Mouse (Mus musculus): Measurements from ENCODE around the gene Apol9a. TPM values are rescaled to one million over a fixed set of nuclear protein-coding genes. Genes with fewer than 3 reads are reported as not detected.

The Apol9a gene
- polyA plus RNA-seq, 1 experiment from 2014 or later: 0.33 TPM

GRCm38 (mm10) chr15:77376920-77377319, 34.0 kb downstream of the Apol9a start:
- no peak overlapping the region for H3K4me3 ChIP-seq (replicated peaks; ENCODE audit: low read depth, low read length)
- no peaks in the 10 kb centered on the region for H3K9me3 ChIP-seq (replicated peaks; ENCODE audit: low read length)
- H3K9ac ChIP-seq (ENCODE audit: low read depth, low read length): no peak overlapping the region
- no peak overlapping the region for H3K4me2 ChIP-seq (ENCODE audit: low read length)
- no peak for TF ChIP-seq CTCF (IDR thresholded peaks at IDR 0.05; ENCODE audit: low read depth)
- H3K27ac ChIP-seq: no peak overlapping the region
- no peaks in the 10 kb centered on the region for H3K4me1 ChIP-seq (replicated peaks; ENCODE audit: insufficient read depth, low read length)
- DNase-seq (ENCODE audit: low spot score): no peak
- 79% methylated on average over 7 of the region's 7 CpGs for WGBS
- H3K27me3 ChIP-seq (ENCODE audit: insufficient read depth, low read length): no peaks in the 10 kb centered on the region
- ATAC-seq (replicated peaks; ENCODE audit: low FRiP score, low read depth): no peak
- no peaks in the 10 kb centered on the region for H3K36me3 ChIP-seq (ENCODE audit: insufficient read depth, low read length)

- Histone ChIP-seq H3K4me2 (ENCODE audit: low read length) (no peak overlapping the region), H3K9ac (ENCODE audit: low read depth, low read length) (no peak overlapping the region), H3K9me3 (replicated peaks; ENCODE audit: low read length) (no peaks in the 10 kb centered on the region), H3K36me3 (ENCODE audit: insufficient read depth, low read length) (no peaks in the 10 kb centered on the region), H3K27ac (no peak overlapping the region), H3K4me3 (replicated peaks; ENCODE audit: low read depth, low read length) (no peak overlapping the region), H3K4me1 (replicated peaks; ENCODE audit: insufficient read depth, low read length) (no peaks in the 10 kb centered on the region; the same call in 1 of the 2 replicates), H3K27me3 (ENCODE audit: insufficient read depth, low read length) (no peaks in the 10 kb centered on the region)
- WGBS: 75% methylated on average over 8 of the region's 8 CpGs
- no peak for TF ChIP-seq CTCF (IDR thresholded peaks at IDR 0.05; ENCODE audit: low read depth)
- DNase-seq (ENCODE audit: low spot score): no peak
- ATAC-seq (replicated peaks; ENCODE audit: low FRiP score, low read depth): no peak
Observed at GRCm38 (mm10) chr15:77370588-77370987, 40.3 kb downstream of the Apol9a start.

DNA sequence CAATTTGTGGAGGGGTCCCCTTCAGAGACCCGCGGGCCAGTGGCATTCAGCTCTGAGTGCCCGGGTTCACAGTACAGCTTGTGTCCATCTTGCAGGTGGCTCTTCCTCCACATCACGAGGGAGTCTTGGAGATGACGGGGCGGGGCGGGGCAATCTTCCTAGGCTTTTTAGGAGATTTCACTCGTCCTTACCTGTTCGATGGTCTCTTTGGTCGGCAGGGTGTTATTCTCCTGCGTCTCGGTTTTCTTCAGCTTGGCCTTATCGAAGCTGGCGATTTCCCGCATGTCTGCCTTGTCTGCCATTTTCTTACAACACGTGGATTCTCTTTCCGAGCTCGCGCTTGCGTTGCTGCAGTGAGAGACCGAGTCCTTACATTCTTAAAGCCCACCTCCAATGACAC, 41.0 kb downstream of the Apol9a start:
- no peak overlapping the region for H3K27ac ChIP-seq
- WGBS: 95% methylated on average over 21 of the region's 21 CpGs
- no peak for ATAC-seq (replicated peaks; ENCODE audit: low FRiP score, low read depth)
- no peak overlapping the region for H3K4me2 ChIP-seq (ENCODE audit: low read length)
- H3K4me3 ChIP-seq (replicated peaks; ENCODE audit: low read depth, low read length): no peak overlapping the region
- DNase-seq (ENCODE audit: low spot score): no peak
- no peaks in the 10 kb centered on the region for H3K27me3 ChIP-seq (ENCODE audit: insufficient read depth, low read length)
- H3K9ac ChIP-seq (ENCODE audit: low read depth, low read length): no peak overlapping the region
- H3K36me3 ChIP-seq (ENCODE audit: insufficient read depth, low read length): no peaks in the 10 kb centered on the region
- no peaks in the 10 kb centered on the region; the same call in 1 of the 2 replicates for H3K4me1 ChIP-seq (replicated peaks; ENCODE audit: insufficient read depth, low read length)
- H3K9me3 ChIP-seq (replicated peaks; ENCODE audit: low read length): no peaks in the 10 kb centered on the region
- no peak for TF ChIP-seq CTCF (IDR thresholded peaks at IDR 0.05; ENCODE audit: low read depth)

DNA sequence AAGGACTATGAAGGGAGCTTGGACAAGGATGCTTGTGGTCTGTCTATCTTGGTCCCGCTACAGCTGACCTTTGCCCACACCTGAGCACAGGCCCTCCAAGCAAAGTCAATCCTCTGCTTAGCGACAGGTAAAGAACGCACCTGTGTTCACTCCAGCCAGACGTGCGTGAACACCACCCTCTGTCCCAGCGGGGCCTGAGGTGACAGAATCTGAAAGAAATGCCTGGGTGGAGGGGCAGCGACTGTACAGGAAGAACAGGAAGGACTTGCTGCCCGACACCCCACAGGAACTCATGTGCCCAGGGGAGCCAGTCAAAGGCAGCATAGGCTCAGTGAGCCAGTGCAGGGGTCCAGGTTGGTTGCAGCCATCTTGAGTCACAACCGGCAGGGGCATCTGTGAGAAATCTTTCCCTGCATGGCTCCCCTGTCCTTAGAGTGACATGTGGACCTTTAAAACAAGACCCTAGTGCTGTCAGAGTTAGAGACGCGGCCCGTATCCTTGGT, 42.1 kb downstream of the Apol9a start:
- H3K9me3 ChIP-seq (replicated peaks; ENCODE audit: low read length): no peaks in the 10 kb centered on the region
- H3K4me3 ChIP-seq (replicated peaks; ENCODE audit: low read depth, low read length): no peak overlapping the region
- H3K4me2 ChIP-seq (ENCODE audit: low read length): no peak overlapping the region
- no peaks in the 10 kb centered on the region; the same call in 1 of the 2 replicates for H3K4me1 ChIP-seq (replicated peaks; ENCODE audit: insufficient read depth, low read length)
- H3K9ac ChIP-seq (ENCODE audit: low read depth, low read length): no peak overlapping the region
- ATAC-seq (replicated peaks; ENCODE audit: low FRiP score, low read depth) (no peak), DNase-seq (ENCODE audit: low spot score) (no peak)
- WGBS: 82% methylated on average over 12 of the region's 12 CpGs
- no peaks in the 10 kb centered on the region for H3K27me3 ChIP-seq (ENCODE audit: insufficient read depth, low read length)
- TF ChIP-seq CTCF (IDR thresholded peaks at IDR 0.05; ENCODE audit: low read depth): no peak
- no peaks in the 10 kb centered on the region for H3K36me3 ChIP-seq (ENCODE audit: insufficient read depth, low read length)
- H3K27ac ChIP-seq: 0 out of 2 replicates have a peak overlapping the region, but pooled peaks have one; percentile 19

DNA sequence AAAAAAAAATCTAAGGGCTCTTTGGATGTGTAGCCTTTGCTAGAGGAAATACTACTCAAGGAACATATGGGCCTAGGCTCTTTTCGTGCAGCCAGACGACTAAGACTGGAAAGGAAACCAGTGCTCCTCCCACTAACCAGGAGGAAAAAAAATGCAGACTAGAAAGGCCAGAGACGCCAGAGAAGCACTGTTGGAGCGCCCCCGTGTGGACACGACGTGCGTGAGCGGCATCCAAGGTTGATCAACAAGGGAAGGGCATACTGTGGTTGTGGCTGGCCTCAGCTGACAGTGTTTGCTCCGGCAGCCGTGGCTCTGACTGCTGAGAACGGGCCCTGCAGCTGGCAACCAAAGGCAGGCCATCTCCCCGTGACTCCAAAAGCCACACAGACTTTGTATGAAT, 42.8 kb downstream of the Apol9a start:
- H3K4me3 ChIP-seq (replicated peaks; ENCODE audit: low read depth, low read length): no peak overlapping the region
- H3K4me2 ChIP-seq (ENCODE audit: low read length): peak overlapping the region; percentile 45
- H3K27me3 ChIP-seq (ENCODE audit: insufficient read depth, low read length): no peaks in the 10 kb centered on the region
- no peaks in the 10 kb centered on the region; the same call in 1 of the 2 replicates for H3K4me1 ChIP-seq (replicated peaks; ENCODE audit: insufficient read depth, low read length)
- whole genome bisulfite sequencing: under 1% methylated on average over 13 of the region's 13 CpGs
- no peaks in the 10 kb centered on the region for H3K9me3 ChIP-seq (replicated peaks; ENCODE audit: low read length)
- H3K36me3 ChIP-seq (ENCODE audit: insufficient read depth, low read length): no peaks in the 10 kb centered on the region
- peak; percentile 98 for TF ChIP-seq CTCF (IDR thresholded peaks at IDR 0.05; ENCODE audit: low read depth)
- ATAC-seq (replicated peaks; ENCODE audit: low FRiP score, low read depth) (peak; percentile 73), DNase-seq (ENCODE audit: low spot score) (peak; percentile 98)
- peak overlapping the region; percentile 95 for H3K27ac ChIP-seq
- H3K9ac ChIP-seq (ENCODE audit: low read depth, low read length): no peak overlapping the region

DNA sequence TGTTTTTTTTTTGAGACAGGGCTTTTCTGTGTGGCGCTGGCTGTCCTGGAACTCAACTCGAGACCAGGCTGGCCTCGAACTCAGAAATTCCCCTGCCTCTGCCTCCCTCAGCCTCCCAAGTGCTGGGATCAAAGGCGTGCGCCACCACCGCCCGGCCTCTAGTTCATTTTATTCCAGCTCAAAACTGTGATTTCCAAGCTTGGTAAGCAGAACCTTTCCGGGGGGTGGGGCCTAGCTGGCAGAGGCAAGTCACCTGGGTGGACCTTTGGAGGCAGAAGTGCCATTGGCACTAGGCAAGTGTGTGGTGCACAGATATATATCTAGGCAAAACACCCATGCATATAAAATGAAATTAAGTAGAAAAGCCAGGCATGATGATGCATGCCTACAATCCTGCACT, 43.4 kb downstream of the Apol9a start:
- Histone ChIP-seq H3K9me3 (replicated peaks; ENCODE audit: low read length) (no peaks in the 10 kb centered on the region), H3K27ac (peak overlapping the region; percentile 95), H3K27me3 (ENCODE audit: insufficient read depth, low read length) (no peaks in the 10 kb centered on the region), H3K4me2 (ENCODE audit: low read length) (no peak overlapping the region), H3K4me1 (replicated peaks; ENCODE audit: insufficient read depth, low read length) (no peaks in the 10 kb centered on the region; the same call in 1 of the 2 replicates), H3K9ac (ENCODE audit: low read depth, low read length) (no peak overlapping the region), H3K4me3 (replicated peaks; ENCODE audit: low read depth, low read length) (no peak overlapping the region), H3K36me3 (ENCODE audit: insufficient read depth, low read length) (no peaks in the 10 kb centered on the region)
- 39% methylated on average over 8 of the region's 8 CpGs for WGBS
- DNase-seq (ENCODE audit: low spot score): no peak
- ATAC-seq (replicated peaks; ENCODE audit: low FRiP score, low read depth): no peak
- no peak for TF ChIP-seq CTCF (IDR thresholded peaks at IDR 0.05; ENCODE audit: low read depth)
